Mouse (Mus musculus) brain, embryonic 14.5 days (tissue): ENCODE measurements around the gene Maats1. TPM values are rescaled to one million over a fixed set of nuclear protein-coding genes. Genes with fewer than 3 reads are reported as not detected.

Experiments
- DNase-seq: peaks from one replicate; pipeline ENCODE4 v3.0.0-alpha.2; 2011; ENCODE audit warnings: low read depth
- CTCF ChIP-seq: fragments of 200-500 bp; IDR thresholded peaks from 2 replicates; pipeline ENCODE4 v1.5.1; 2012; ENCODE audit warnings: inconsistent platforms, mild to moderate bottlenecking, moderate library complexity, borderline replicate concordance; ENCODE audit not compliant: insufficient read depth, insufficient read length; ENCODE audit errors: extremely low read depth
- POLR2A ChIP-seq: fragments of 200-500 bp; IDR thresholded peaks from 2 replicates; pipeline ENCODE4 v1.6.1; 2012; ENCODE audit warnings: mild to moderate bottlenecking, inconsistent platforms, borderline replicate concordance; ENCODE audit not compliant: poor library complexity, insufficient read depth, insufficient read length, severe bottlenecking; ENCODE audit errors: extremely low read depth
- polyA plus RNA-seq: library from polyadenylated mRNA; depleted of rRNA; stranded (reverse); fragments of >200 nt; gene quantifications from 2 replicates; pipeline ENCODE4 v1.2.3, GENCODE M21; 2012

The Maats1 gene
- polyA plus RNA-seq, 1 experiment: 1.4 TPM

- TF ChIP-seq CTCF (no peak), POLR2A (no peak)
- DNase-seq: no peak
Observed at GRCm38 (mm10) chr16:38334431-38334830, 7.5 kb downstream of the Maats1 start.

DNA sequence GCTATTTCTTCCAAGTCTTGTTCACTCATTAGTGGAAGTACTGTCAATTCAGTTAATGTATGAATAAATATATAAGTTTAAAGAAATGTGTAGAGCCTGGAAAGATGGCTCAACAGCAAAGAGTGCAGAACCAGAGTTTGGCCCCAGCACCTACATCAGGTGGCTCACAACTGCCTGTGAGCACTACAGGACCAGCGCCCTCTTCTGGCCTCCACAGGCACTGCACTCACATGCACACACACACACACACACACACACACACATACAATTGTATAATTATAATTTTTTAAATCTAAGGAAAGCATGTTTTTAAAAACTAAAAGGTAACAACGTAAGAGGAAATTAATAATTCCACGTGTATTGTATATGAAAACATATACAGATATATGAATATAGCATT lies 12.6 kb downstream of the Maats1 start:
- TF ChIP-seq POLR2A (no peak), CTCF (peak; percentile 12; the same call in 1 of the 2 replicates)

GRCm38 (mm10) chr16:38326778-38327397 lies 15.1 kb downstream of the Maats1 start:
- TF ChIP-seq POLR2A (no peak), CTCF (no peak)
- DNase-seq: no peak

More for the DNA sequence above, 12.6 kb downstream of the Maats1 start:
- DNase-seq: no peak

DNA sequence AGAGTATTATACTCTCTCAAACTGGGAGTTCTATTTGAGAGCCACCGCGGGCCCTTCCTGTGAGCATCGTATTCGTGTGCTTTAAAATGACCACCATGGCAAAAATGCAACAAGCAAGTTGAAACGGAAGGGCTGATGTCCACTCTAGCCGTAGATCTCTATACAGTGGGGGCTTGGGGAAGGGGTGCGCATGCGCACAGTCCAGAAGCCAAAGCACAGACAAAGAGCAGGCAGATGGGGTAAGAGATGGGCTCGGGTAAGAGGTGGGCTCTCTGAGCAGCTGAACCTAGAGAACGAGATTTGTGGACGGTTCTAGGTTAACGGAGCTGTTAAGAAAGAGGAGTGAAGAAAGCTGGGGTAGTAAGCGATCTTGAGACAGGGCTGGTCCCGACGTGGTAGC lies 17.6 kb downstream of the Maats1 start:
- no peak for DNase-seq
- TF ChIP-seq CTCF: no peak
- no peak for TF ChIP-seq POLR2A

GRCm38 (mm10) chr16:38321452-38321935 lies 20.4 kb downstream of the Maats1 start:
- no peak for TF ChIP-seq POLR2A
- TF ChIP-seq CTCF: peak; percentile 71
- peak; percentile 83 for DNase-seq

DNA sequence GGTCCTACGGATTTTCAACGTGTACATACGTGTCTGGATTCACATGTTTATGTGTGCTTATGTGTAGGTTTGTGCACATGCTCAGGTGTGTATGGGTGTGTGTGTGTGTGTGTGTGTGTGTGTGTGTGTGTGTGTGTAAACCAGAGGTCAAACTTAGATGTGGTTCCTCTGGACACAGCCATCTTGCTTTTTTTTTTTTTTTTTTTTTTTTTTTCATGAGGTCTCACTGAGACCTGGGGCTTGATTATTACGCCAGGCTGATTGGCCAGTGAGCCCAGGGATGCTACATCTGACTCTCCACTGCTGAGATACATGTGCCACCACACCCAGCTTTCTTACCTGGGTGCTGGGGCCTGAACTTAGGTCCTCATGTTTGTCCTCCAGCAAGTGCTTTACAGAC lies 22.9 kb downstream of the Maats1 start:
- no peak for DNase-seq
- TF ChIP-seq POLR2A (no peak), CTCF (no peak)

- DNase-seq: no peak
- TF ChIP-seq POLR2A (no peak), CTCF (no peak)
Observed at GRCm38 (mm10) chr16:38318492-38318891, 23.5 kb downstream of the Maats1 start.

DNA sequence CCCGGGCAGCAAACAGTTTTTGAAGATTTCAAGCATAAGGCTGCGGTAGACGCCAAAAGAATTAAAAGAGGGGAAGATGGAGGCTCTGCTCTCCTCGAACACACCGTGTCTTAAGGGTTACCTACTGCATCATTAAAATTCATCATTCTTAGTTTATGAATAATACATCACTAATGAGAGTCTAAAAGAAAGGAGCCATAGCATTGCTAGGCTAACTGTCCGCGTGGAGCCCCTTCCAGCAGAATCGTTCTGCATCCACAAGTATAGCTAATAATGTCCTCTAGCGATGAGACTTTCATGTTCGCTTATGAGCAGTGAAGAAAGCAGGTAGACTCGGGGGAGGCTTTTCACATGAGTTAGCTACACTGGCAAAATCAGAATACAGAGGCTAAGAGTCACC lies 33.7 kb downstream of the Maats1 start:
- TF ChIP-seq CTCF (no peak), POLR2A (no peak)
- peak; percentile 61 for DNase-seq

- TF ChIP-seq CTCF (no peak), POLR2A (no peak)
- peak; percentile 6 for DNase-seq
Observed at GRCm38 (mm10) chr16:38307651-38308050, 34.3 kb downstream of the Maats1 start.

DNA sequence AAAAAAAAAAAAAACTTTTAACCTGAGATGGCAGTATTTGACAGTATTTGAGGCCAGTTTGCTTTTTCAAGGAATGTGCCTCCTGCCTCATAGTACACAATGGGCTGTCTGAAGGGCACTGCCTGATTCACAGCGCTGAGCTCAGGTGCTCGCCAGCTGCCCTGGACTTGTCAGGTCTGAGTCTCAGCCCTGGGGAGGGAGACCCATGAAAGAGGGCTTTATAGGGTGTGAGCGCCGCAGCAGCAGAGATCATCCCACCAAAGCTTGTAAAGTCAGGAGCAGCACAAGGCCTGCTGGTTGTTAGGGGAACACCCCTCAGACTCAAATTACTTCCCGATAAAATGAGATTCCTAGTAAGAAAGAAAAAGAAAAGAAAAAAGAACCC lies 34.7 kb downstream of the Maats1 start:
- TF ChIP-seq CTCF (no peak), POLR2A (no peak)
- DNase-seq: peak; percentile 21

DNA sequence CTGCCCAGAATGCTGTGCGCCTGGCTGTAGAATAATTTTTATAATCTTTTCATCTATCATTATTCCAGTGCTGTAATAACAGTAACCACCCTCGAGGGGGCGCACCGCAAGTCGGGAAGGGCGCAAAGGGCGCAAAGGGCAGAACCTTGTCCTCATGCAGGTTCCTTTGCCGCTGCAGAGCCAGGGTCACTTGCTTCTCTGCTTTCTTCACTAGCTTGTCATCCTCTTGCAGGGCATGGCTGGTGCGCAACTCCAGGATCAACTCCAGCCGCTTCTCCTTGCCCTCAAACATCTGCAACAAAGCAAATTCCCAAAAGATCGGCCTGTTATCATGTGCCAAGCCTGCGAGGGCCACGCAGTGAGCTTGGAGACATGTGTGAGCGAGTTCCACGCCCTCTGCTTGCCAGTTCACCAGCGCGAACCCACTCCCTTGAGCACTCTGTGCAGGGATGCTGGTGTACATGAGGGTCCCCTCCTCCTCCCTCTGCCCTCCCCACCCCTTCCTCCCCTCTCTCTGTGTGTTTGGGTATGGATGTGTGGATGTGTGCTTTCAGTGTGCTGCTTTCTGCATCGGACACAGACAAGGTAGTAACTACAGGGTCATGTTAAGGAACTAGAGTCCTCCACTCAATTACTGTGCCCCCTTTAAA lies 35.2 kb downstream of the Maats1 start:
- peak; percentile 61 for TF ChIP-seq CTCF
- no peak for TF ChIP-seq POLR2A
- peak; percentile 3 for DNase-seq
